Mouse (Mus musculus) urinary bladder, postnatal 36 days (tissue): ENCODE results near the gene 2410002F23Rik.
"Not testable (repeated sequence)": the region's sequence is repeated elsewhere in the genome, so short reads cannot be mapped to it uniquely, and the experiment has no call there.

ENCODE experiments used
- DNase-seq, 2 experiments: peaks; one replicate each; pipeline ENCODE4 v3.0.0; 2022; ENCODE audit warnings: low spot score in 2 of 2, mixed read lengths in 1 of 2

Gene 2410002F23Rik

DNA sequence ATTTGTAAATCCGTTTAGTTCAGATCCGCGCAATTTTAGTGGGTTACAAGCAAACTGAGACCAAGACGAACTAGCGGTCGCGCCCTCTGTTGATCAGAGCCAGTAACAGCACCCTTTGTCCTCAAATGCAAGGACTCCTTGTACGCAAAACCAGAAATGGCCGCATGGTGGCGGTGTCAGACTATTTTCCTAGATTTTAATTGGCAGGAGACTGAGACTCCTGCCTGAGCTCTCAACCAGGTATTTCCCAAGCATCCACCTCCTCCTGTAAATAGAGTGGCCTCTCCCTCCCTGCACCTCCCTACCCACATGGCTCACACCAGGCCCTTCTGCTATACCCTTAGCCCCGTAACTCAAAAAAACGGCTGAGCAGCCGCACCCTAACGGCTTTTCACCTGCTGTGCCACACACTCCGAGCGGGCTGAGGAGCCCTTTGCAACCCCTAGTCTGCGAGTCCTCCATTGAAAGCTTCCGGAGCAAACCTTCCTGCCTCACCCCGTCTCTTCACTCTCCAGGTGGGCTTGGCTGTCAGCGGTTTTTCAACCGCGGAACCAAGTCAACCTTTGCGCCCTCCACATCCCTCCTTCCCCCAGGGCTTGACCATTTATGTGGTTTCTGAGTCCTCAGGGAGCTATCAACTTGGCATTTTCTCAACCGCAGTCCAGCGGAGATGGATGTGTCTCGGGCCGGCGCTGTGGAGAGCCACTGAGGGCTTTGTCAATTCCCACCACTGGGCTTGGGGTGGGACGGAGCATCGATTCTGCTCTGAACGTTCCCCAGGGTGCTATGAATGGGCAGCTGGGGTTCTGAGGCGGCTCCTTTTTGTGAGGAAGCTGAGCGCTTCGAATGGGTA lies 16.5 kb downstream of the 2410002F23Rik start:
- peak; percentile 93 for DNase-seq

DNA sequence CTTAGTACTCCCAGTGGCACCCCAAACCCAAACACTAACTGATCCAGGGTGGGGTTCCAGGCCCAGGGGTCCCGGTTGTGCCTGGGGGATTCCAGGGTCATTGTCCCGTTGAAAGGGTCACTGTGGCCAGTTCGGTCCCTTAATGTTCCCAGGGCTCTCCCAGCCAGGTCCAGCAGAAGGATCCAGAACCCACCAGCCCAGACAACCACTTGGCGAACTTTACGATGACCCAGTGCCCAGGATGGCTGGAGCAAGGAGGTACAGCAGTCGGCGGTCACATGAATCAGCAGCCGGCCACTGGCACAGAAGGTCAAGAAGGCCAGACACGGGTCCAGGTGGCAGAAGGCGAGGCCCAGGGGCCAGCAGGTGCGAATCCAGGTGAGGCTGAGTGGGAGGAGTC lies 21.6 kb downstream of the 2410002F23Rik start:
- DNase-seq, result no peak

DNA sequence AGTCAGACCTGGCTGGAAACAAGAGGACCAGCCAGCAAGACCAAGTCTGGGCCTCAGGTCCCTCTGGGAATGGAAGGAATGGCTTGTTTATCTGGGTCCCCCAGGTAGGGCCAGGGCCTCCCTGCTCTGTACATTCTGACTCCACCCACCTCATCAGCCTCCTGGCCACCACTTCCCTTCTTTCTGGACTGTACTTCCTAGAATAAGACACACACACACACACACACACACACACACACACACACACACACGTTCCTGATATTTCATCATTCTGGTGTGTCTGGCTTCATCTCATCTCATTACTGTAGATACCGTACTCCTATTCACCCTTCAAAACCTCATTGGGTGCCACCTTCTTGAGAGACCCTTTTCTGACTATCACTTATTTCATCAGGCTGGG lies 22.9 kb downstream of the 2410002F23Rik start:
- no peak for DNase-seq

DNA sequence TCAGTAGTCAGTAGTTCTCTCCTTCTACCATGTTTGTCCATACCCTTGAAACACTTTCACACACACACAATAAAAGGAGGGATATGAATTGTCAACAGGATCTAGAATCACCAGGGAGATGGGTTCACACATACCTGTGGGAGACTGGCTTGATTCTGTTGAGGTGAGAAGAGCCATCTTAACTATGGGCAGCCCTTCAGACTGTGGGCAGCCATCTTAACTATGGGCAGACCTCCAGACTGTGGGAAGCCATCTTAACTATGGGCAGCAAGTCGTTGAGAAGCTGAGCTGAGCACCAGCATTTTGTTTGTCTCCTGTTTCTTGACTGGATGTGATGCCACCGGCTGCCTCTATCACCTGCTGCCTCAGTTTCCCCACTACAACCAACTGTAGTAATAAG lies 24.8 kb downstream of the 2410002F23Rik start:
- no peak for DNase-seq

DNA sequence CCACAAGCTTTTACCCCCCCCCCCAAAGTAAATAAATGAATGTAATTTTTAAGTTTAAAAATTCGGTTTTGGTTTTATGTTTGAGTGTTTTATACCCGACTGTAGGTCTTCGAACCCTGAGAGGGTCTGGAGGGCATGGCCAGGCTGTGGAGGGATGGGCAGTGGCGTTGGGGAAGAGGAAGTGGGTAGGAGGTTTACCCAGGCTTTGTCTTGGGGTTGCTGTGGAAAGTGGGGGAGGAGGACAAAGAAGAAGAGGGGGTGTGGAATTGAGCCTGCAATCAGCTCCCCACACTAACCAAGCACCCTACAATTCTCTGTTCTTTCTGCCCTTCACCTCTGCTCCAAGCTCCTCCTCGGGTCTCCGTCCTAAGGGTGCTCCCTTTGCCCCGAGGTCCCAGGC lies 26.0 kb downstream of the 2410002F23Rik start:
- no peak for DNase-seq

DNA sequence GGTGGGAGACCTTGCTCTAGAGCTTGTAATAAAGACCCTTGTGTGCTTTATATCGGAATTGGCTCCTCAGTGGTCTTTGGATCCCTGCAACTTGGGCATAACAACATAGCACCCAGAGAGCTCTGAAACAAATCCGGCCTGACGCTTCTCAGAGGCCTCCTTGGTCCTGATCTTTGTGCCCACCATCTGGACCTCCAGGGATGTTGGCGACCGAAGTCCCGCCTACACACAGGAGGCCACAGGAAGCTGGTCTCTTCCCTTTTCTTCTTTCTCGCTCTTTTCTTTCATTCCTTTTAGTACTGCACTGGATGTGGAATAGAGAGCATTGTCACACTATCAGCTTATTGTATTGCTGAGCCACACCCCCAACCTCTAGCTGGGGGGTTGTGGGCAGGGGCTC lies 26.9 kb downstream of the 2410002F23Rik start:
- no peak for DNase-seq

DNA sequence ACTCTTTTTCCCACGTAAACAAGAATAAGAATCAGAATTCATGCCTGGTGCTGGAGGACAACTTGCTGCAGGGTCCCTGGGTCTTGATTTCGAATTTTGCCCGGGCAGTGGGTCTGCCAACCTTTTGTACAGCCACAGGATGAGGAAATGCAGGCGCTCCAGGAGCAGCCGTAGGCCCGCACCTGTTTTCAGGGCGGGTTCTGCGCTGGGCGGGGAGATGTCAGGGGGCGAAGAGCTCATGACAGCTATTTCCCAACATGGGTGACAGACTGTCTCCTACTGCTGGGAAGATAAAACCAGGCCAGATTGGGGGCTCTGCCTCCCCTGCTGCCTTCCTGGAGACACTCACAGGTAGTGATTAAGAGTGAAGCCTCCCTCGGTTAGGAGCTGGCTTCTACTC lies 27.6 kb downstream of the 2410002F23Rik start:
- DNase-seq, result no peak

DNA sequence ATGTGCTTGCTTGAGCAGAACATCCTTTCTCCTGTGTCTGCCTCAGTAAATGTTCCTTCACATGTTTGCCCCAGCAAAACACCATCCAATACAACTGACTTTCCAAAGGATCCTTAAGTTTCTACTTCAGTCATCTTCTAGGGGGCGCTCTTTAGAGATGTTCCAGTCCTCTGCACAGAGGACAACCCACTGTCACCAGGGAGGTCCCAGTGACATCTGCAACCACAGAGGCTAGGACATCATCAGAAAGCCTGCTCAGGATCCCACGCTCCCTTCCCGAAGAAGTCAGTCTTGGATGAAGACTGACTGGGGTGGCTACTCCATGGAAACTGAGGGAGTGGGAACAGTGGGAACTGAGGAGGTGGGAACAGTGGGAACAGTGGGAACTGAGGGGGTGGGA lies 29.0 kb downstream of the 2410002F23Rik start:
- no peak for DNase-seq

DNA sequence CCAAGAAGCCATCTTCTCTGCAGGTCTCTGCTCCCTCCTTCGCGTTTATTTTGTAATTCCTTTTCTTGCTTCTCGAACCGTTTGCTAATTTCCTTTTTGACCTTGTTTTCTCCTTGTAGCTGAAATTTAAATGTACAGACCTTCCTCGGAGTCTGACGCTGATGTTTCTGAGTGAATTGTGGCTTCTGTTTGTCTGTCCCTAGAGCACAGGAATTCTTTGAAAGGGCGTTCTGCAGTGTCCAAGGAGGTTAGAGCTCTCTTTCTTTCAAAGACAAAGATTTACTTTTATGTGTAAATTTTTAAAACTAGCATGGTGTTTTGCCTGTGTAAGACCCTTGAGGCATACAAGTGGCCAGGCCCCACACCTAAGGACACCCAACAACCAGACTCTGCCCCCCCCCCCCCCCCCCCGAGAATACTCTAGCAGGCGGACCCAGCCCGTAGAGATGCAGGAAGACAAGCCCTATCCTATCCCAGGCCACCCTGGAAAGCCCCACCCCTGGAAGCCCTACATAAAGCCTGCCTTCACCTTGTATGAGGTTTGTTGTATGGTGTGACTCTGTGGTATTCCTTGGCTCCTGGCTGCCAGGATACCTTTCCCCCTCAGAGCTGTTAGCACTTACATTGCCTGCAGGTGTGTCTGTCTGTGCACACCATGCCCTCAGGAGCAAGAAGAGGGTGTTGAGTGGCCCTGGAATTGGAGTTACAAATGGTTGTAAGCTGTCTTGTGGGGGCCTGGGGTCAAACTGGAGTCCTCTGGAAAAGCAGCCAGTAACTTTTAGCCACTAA lies 30.1 kb downstream of the 2410002F23Rik start:
- DNase-seq, result no peak

DNA sequence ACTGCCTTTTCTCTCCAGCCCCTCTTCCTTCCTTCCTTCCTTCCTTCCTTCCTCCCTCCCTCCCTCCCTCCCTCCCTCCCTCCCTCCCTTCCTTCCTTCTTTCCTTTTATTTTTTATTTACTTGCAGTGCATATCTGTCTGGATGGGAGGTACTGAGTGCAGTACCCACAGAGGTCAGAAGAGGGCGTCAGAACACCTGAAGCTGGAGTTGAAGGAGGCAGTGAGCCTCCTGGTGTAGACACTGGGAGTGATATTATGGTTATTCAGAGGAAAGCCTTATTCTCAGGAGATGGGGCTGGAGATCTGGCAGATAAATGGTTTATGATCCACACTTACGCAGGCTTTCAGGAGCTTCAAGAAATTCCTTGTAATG lies 30.7 kb downstream of the 2410002F23Rik start:
- no peak for DNase-seq

DNA sequence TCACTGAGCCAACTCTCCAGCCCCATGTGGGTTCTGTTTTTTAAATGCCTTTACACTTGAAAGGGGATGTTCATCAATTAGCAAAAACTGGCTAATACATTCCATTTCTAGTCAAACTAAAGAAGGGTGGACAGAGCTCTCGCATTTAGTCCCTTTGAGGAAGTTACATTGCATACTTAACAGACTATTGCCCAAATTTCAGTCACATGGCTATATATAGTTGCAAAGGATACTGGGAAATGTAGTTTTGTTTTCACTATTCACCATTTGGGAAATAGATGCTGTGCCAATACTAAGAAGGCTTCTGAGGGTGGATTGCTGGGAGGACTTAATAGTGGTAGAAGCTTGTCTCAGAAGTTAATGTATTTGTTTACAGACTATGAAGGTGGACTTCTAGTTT lies 34.4 kb downstream of the 2410002F23Rik start:
- no peak for DNase-seq

DNA sequence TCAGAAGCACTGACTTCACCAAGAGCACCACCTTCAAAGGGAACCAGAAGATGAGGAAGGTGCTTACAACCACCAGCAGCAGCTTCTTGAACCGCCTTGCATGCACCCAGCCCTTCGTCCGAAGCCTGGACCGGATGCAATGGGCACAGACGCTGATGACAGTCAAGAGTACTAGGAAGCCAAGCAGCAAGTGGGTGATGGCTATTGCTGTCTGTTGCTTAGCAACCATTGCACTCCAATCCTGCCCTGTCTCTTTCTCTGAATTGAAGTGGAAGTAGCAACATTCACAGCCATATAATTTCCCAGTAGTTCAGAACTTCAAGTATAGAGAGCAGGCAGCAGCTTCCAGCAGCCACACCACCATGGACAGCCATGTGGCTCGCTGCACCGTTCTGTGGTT lies 35.1 kb downstream of the 2410002F23Rik start:
- no peak for DNase-seq

DNA sequence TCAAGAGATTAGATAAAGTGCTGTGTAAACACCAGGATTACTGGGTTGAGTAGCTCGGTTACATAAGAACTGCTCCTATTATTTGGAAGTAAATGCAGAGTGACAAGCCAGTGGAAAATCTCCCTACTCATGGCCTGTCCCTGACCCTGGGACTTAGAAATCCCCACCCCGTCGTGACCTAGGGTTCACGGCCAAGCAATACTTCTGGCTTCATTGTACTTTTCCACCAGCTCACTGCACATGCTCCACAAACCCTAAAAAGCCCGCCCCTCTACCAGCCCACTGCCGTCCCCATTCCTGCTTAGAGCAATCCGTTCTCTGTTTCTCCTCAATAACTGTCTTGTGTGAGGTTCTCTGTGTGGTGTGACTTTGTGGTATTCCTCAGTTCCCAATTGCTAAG lies 41.2 kb downstream of the 2410002F23Rik start:
- DNase-seq, result no peak

DNA sequence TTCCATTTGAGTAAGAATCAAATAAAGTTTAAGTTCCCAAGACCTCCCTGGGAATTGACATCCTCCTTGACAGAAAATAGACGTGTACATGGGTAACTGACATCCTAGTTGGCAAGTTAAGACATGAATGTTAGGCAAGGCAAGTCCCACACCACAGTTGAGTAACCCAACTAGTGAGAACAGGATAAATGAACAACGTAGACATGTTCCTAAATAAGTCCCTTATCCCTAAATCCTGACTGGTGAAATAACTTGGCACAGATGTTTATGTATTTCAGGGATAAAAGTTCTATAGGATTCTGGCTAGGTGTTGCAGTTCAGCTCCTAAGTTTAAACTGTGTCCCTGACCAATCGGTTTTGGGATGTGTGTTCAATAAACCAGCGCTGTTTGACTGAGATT lies 44.5 kb downstream of the 2410002F23Rik start:
- DNase-seq, result no peak

DNA sequence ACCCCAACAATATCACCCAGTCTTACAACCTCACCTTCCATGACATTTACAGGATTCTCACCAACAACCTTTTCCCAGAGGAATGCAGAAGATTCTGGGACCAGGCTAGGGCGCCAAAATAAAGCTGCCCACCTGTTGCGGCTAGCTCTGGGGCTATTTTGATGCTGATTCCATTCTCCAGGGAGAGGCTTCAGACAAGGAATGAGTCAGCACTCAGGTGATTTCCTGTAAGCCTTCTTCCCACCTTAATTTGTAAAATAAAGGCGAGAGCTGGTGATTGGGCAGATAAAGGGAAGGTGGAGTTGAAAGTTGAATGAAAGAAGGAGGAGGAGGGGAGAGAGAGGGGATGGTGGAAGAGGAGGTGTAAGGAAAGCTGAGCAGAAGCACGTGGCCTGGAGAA lies 44.9 kb downstream of the 2410002F23Rik start:
- no peak for DNase-seq

DNA sequence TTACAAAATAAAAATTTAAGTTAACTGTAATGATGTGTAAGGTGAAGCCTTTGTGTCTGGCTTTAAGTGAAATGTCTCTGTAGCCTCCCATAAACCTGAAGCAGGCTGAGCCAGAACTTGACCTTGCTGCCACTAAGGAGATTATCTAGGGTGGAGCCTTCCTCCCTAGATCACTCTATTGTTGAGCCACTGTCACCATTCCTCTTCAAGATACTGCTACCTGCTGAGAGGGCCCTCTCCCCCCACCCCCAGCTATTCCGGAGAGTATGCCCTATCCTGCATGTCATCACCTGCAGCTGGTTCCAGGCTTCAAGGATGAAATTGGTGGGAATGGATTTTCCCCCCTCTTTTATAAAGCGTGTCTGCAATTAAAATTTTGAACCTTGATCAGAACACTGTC lies 51.0 kb downstream of the 2410002F23Rik start:
- DNase-seq, result not testable (repeated sequence)
